Mouse (Mus musculus): ENCODE measurements at regions not wholly inside any gene's neighbourhood (a gene's known extent, or its start where the extent isn't known, plus 50 kb on each side); places are given as distances from the start of the nearest gene placed in this dataset.

DNA sequence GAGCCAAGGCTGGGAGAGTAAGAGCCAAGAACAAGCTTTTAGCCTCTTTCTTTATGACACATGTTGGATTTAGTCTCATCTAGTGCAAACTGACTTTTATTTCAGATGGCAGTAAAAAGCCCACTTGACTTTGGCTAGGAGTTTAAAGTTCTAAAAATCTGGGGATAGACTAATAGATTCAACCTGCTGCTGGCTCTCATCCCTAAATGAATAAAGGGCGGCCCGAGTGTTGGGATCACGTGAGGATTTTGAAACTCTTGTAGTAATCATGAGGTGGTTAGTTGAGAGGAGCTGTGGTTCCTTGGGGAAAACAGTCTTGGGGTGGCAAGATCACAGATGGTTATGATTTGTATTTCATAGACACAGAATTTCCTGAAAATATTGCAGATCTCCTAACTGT lies 975.9 kb downstream of the Robo2 start:
- DNase-seq (ENCODE audit: extremely low spot score, low spot score): no peak

DNA sequence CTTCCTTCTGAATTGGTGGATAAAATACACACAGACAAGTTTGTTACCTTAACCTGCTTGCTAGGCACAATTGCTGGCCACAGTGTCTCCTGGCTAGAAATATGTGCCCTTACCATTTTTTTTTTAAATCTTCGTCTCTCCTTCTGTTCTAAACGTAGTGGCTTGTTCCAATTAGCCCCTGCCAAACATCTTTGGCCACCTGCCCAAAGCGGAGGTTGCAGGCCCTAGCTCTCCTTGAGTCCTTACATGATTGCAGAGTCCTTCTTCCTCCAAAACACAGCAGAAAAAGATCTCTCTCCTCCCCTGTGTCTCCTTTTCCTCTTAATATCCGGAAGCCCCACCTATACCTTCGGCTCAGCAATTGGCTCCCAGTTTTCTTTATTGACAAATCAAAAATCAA lies 986.8 kb downstream of the Robo2 start:
- DNase-seq (ENCODE audit: extremely low spot score, low spot score): no peak

DNA sequence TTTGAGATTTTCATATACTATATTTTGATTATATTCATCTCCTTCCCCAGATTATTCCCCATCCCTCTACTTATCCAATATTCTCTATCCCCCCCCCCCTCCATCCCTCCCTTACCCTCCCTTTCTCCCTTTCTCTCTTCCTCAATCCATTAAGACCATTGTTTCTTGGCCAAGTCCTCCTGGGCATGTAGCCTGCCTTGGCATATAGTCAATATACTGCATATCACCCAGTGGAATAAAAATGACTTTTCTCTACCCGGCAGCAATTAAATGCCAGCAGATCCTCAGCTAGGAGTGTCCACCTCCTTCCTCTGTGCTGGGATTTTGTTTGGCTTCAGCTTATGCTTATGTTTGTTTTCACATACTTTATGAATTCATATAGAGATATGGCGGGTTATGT lies 987.3 kb downstream of the Robo2 start:
- DNase-seq (ENCODE audit: extremely low spot score, low spot score): no peak

DNA sequence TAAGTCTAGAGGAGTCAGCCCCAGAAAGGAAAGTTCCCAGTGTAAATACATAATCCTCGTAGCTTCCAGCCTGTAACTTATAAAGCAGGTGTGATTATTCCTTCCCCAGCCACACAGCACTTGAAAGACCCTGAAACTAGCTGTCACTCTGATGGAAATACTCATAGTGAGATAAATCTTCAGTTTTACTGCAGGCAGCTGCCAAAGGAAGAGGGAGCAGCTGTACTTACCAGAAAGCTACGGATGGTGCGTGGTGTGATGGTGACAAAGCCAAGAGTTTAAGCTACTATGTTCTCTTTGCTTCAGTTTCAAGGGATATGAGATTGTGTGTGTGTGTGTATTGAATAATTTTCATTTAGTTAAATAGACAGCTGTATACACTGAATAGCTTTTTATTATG lies 1007.1 kb downstream of the Robo2 start:
- no peak for DNase-seq (ENCODE audit: extremely low spot score, low spot score)

DNA sequence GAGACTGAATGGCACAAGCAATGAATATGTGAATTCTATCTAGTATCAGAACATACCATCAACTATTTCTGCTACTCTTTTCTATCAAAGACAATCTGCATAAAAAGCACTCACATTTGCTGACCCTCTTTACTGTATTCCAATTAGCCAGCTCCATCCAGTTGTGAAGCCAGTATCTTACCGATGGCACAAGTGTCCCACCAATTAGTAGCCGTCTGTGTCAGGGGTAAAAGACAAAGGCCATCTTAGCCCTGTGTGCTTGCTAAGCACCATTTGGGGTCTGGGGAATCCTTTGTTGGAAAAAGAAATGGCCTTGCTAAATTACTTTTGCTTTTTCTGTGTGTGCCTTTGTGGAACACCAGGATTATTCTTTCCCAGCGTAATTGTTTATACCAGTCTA lies 1007.5 kb downstream of the Robo2 start:
- no peak for DNase-seq (ENCODE audit: extremely low spot score, low spot score)

DNA sequence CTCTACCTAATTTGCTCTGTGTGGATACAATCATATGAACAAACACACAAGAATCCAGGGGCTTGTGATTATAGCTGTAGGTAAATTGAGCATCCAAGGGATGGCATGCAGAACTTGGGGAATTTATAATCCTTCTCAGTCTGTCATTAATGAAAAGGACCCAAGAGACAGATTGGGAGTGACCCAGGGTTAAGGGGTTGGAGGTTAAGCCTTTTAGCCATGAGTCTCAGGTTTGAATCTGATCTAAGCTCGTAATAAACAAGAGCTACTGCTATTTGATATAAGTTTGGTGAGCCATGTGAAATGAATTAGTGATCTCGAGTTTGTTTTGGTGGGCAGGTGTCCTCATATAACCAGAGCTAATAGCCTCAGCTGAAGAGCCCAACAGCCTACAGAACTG lies 1032.6 kb downstream of the Robo2 start:
- DNase-seq (ENCODE audit: extremely low spot score, low spot score): no peak

DNA sequence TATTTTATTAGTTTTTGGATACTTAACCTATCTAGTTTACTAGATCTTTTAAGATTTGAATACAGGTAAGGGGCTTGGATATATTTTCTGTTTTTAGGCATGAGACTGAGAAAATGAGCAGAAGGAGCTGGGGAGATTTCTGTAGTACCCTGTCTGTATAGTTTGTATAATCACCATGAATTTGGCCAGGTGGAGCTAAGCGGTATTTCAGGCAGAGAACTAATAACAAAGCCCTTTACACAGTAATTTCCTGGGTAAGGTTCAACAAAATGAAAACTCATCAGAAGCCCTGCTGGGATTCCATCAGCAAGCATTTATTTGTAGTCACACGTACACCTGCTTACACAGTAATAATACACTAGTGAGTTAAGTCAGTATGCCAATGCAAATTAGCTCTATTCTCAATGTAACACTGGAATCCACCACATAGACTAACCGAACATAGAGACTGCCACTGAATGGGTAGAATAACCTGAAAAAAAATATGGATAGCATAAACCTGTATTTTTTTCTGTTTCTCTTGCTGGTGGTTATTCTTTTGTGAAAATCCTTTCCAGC lies 1036.9 kb downstream of the Robo2 start:
- DNase-seq (ENCODE audit: extremely low spot score, low spot score): no peak

DNA sequence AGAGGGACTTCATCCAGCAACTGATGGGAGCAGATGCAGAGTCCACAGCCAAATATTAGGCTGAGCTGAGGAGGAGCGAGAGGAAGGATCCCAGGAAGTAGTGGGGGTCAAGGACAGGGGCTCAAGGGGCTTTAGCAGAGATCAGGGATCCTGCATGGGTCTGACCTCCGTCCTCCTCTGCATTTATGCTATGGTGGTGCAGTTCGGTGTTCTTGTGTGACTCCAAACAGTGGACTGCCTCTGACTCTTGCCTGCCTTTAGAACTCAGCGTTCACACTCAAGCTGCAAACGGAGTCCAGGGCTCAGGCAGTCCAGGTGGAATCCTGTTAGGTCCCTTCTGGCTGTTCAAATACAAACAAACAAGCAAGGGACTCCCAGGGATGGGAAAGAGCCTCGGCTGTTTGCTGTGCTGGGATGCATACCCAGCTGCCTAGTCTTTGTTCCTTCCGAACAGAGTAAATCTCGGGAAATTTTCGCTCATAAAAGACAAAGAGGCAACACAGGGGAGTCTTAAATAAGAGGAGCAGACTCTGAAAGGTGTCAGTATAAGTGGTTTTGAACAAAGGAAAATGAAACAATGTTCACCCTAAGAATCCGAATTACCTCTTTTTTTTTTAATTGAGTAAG lies 1042.9 kb downstream of the Robo2 start:
- no peak for DNase-seq (ENCODE audit: extremely low spot score, low spot score)

DNA sequence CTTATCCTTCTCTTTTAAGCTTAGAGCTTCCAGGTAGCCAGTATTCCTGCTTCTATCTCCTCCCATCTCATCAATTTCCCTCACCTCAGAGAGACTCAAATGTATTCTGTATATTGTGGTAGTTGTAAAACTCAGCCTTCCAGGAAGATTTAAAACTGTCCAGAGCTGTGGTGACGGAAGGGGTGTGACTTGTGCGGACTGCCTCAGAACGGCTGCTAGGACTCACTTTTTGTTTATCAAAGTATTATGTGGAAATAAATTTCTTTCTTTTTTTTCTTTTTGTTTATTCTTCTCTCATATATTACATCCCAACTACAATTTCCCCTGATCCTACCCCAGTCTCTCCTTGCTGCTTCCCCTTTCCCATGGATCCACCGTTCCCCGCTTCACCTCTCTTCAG lies 1043.7 kb downstream of the Robo2 start:
- no peak for DNase-seq (ENCODE audit: extremely low spot score, low spot score)

DNA sequence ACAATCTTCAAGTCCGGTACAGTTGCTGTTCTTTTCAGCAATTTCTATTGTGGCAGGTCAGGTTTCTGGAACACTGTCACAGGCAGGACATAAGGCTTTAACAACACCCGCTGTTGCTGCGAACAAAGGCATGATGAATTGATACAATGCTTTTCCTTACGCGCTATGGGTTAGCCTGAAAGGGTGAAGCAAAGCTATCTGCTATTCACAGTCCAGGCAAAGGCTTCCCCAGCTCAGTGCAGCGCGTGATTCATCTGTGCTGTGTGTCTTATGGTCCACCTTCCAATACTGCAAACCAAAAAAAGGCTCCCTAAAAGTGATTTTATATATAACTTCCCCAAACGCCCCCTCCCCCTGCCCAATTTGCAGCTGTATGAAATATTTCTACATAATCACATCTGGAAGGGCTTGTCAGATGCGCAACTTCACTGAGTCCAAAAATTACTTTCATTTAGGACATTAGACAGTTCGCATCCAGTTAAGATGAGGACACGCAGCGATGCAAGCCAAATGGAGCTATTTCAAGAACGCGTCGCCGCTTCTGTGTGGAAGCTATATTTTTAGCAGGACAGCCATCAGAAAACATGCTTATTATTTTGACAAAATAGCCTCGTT lies 1044.3 kb downstream of the Robo2 start:
- DNase-seq (ENCODE audit: extremely low spot score, low spot score): no peak

DNA sequence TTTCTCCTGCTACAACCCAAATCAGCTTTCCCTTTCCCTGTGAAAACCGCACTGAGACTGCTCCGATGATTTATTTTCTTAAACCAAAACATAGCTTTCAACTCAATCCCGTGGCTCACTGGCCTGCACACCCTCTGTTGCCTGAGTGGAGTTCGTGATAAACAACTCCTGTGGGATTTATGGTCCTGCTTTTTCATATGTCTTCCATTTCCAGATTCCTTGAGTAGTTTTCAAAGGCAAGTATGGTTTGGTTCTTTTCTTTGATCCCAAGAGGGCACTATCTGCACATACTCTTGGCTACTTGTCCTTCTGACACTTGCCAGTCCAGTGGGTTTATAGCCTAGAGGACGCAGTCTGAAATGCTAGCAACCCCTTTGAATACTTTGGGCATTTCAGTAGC lies 1042.6 kb downstream of the Robo1 start:
- DNase-seq (ENCODE audit: extremely low spot score, low spot score): no peak

DNA sequence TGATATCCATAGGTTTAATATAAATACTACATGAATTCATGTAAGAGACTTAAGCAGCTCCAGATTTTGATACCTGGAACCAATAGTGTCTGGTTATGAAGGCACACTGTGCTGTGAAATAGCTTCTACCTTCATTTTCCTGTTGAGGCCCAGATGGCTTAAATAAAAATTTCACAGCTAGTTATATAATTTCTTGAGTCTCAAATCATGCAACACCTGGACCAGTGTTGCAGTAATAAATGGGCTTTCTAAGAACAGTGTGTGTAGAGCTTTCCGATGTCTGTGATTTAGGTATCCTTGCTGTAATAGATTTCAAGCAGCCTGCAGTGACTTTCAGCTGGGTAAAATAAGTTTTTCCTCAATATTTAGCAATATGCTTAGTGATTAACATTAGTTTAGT lies 1035.8 kb downstream of the Robo1 start:
- no peak for DNase-seq (ENCODE audit: extremely low spot score, low spot score)

DNA sequence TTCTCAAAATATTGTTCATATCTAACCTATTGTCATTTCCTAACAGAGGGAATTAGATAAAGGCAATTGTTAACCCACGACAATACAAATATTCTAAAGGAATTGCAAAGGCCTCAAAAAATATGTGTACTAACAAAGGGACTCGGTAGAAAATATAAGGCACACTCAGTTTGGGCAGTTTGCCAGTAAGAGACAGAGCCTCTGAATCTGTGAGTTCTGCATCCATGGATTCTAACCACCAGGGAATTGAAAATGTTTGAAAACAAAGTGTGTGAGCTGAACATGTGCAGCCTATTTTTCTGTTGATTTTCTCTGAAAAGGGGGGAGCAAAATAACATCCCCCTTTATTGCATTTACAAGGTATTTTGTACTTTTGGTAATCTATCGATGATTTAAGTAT lies 1035.4 kb downstream of the Robo1 start:
- DNase-seq (ENCODE audit: extremely low spot score, low spot score): no peak

DNA sequence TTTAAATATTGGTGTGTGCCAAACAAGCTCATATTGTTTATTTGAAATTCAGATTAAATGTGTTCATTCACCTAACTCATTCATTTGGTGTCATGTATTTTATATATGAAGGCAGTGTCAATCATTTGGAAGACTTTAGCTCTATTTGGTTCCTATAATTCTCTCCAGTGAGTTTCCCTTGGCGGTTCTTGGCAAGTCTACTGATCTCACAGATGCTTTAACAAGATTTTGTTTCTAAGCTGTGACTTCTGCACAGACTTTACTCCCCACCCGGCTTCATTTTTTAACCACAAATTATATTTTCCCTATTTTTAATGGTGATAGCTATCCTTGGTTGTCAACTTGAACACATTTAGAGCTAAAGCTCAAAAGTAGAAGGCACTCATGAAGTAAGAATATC lies 1009.5 kb downstream of the Robo1 start:
- DNase-seq (ENCODE audit: extremely low spot score, low spot score): no peak

DNA sequence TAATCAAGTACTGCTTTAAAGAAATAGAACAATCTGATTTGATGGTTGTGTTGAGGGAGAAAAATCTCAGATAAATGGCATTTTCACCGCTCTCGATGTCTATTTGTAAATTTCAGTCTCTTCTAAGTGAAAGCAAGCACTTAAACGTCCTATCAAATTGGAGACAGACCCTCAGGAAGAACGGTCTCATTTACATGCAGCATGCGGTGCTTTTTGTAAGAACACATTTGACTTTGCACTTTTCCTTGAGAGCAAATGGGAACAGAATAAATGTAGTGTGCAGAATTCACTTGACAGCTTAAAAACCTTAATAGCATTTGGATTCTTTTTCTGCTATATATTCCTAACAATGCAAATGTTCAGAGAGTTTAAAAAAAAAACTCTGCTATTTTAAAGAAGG lies 1002.0 kb downstream of the Robo1 start:
- DNase-seq (ENCODE audit: extremely low spot score, low spot score): no peak

DNA sequence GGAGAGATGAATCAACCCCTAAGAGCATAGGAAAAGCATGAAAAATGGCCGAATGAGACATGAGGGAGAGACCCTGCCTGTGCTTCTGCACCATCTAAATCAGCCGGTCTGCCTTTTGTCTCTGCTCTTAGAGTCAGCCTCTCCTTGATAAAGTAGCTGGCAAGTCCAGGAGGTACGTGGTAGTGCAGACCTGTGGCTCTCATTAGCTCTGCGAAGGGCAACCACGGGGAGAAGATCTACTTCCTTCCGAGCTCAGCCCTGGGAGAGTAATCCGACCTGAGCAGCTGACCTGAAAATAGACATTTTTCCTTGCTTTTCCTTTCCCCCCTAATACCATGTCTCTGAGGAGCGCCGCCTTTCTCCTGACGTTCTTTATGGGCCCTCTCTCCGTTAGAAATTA lies 971.8 kb downstream of the Robo1 start:
- peak; percentile 19 for DNase-seq (ENCODE audit: extremely low spot score, low spot score)

DNA sequence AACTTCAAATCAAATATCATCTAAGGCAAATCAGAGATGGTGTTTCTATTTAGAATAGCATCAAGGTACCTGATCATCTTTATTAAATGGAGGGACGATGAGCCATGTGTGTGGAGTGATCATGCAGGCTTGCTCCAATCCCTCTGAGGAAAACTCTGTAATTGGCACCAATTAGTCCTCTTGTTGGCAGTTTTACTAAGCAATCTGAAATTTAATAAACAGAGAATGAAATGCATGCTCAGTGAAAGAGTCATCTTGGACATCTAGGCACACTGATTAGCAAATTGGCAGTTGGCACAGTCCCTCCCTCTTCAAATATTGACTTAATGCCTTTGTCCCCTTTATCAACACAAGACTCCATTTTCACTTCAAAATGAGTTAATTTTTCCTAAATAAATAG lies 951.6 kb downstream of the Robo1 start:
- no peak for DNase-seq (ENCODE audit: extremely low spot score, low spot score)

DNA sequence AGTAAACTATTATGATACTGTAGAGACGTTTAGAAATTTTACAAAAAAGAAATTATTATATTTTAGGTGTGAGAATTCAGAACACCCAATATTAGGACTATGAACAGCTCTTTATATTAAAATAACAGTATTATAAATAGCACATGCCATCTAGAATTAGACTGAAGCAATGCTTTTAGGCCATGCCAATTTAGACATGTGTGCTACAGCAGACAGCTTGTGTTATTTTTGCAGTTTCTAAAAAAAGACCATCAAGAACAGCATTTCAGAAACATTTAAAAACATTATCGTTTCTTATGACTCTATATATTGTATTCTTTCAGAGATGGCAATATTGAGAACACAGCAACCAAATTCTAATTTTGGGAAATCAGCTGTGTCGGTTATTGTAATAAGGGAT lies 951.2 kb downstream of the Robo1 start:
- no peak for DNase-seq (ENCODE audit: extremely low spot score, low spot score)

DNA sequence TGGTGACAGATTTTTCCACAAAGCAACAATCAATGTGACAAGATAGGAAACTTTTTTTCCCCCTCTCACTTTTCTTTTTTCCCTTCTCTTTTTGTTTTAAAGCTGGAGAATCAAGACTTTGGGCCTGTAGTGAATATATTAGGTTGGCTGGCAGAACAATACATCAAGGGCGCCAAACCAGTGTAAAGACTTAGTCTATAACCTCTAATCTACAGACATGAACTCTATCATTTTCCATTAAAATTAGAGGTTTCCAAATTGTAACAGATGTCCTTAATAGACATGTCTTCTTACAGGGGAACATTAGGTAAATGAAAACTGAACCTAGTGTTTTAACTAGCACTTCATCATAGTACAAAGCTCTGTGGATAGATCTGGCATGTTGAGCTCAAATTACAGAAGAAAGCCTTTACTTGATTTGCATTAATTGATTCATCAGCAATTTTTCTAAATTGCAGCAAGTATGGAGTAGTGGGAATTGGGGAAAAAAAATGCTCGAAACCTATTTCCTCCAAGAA lies 937.0 kb downstream of the Robo1 start:
- DNase-seq (ENCODE audit: extremely low spot score, low spot score): no peak

DNA sequence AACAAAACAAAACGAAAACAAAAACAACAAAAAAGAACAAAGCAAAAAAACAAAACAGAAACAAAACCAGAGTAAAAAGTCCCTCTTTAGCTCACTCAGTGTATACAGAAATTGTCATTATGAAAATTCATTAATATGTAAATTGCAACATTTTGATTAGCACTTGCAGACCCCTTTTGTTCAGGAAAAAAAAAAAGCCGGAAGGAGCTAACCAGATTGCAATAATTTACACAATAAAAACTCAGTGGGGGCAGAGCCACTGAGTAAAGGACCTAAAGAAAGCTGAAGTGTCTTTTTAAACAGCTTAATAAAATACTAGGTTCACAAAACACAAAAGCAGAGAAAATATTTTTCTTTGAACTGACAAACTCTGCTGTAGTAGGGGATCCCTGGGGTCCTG lies 922.5 kb downstream of the Robo1 start:
- no peak for DNase-seq (ENCODE audit: extremely low spot score, low spot score)

DNA sequence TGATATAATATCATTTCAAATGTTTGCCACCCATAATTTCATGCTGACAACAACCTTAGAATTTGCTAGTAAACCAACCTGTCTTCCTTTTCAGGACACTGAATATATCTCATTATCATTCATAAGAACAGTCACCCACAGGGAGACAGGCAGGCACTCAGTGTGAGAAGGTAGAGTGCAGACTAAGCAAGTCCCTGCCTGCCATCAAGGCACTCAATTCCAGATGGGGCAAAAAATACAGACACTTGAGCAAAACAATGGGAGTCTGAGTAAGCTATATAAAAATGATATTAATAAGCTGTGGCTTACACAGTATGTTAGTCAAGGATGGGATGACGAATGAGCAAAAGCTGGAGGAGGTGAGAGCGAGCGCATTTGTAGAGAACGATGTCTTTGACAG lies 909.4 kb downstream of the Robo1 start:
- DNase-seq (ENCODE audit: extremely low spot score, low spot score): no peak

DNA sequence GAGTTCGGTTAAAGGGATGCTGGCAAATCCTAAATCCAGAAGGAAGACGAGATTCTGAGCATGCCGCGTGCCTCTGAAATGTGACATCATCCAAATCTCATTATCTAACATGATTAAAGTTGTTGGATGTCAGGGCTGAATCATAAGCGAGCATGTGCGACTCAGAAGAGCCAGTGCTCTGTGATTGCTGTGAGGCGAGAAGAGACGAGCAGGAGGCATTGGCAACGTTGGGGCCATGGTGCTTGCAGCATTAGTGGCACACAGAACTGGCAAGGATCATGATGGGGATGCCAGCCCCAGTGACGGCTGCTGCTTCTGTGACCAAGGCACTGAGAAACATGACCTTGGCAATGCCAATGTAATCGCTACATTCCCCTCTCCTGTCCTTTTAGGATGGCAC lies 895.4 kb downstream of the Robo1 start:
- no peak for DNase-seq (ENCODE audit: extremely low spot score, low spot score)

DNA sequence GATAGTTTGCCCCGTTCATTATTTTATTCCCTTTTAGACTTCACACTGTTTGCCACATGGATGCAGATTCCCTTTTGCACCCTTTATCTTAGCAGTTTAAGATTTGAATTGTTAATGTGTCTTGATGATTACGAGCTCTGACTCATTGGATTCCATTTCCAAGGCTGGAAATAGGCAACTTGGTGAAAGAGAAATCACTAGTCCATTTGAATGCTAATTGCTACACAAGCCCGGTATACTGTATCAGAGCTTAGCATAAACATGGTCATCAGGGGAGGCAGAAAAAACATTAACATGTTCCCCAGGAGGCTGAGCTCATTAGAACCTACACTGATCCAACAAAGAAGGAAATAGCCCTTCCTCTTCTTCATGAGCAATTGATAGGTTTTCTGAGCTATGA lies 892.9 kb downstream of the Robo1 start:
- no peak for DNase-seq (ENCODE audit: extremely low spot score, low spot score)

Data from neural tube, embryonic 10.5 days (tissue).